Mouse (Mus musculus): Measurements from ENCODE around the gene Gm11437. TPM values are rescaled to one million over a fixed set of nuclear protein-coding genes. Genes with fewer than 3 reads are reported as not detected.

Gm11437 gene
- polyA plus RNA-seq, 1 experiment from 2014 or later = not detected

DNA sequence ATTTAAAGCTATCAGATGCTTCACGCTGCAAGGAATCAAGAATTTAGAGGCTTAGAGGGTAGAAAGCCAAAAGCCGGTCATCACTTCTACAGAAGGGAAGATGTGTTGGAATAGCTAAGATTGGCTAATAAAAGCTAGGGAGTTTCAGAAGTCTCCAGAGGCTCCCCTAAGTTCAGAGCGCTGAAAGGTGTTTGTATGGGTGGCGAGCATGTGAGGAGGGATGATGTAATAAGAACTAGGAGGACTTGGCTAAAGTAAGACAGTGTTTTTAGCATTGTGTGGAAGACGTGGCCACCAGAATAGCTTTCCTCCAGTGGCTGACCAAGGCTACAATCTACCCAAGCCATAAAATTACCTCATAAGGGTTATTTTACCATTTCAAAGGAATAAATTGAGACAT lies 53.7 kb downstream of the Gm11437 start:
- Histone ChIP-seq H3K27ac (ENCODE audit: poor library complexity, severe bottlenecking) (no peak overlapping the region), H3K4me2 (no peak overlapping the region), H3K4me3 (no peak overlapping the region), H3K4me1 (replicated peaks) (peaks cover 9% of the 10 kb centered on the region; the same call in 1 of the 2 replicates), H3K27me3 (replicated peaks) (no peaks in the 10 kb centered on the region), H3K9me3 (replicated peaks) (no peaks in the 10 kb centered on the region), H3K36me3 (peaks cover 50% of the 10 kb centered on the region), H3K9ac (no peak overlapping the region)
- 85% methylated on average over 5 of the region's 5 CpGs for WGBS
- ATAC-seq (ENCODE audit: insufficient number of reproducible peaks, low FRiP score) = no peak

- Histone ChIP-seq H3K4me2 (no peak overlapping the region), H3K27me3 (replicated peaks) (no peaks in the 10 kb centered on the region), H3K27ac (ENCODE audit: poor library complexity, severe bottlenecking) (no peak overlapping the region), H3K4me3 (no peak overlapping the region), H3K9ac (no peak overlapping the region), H3K9me3 (replicated peaks) (no peaks in the 10 kb centered on the region), H3K4me1 (replicated peaks) (no peaks in the 10 kb centered on the region), H3K36me3 (peaks cover 81% of the 10 kb centered on the region)
- WGBS = 68% methylated on average over 2 of the region's 2 CpGs
- no peak for ATAC-seq (ENCODE audit: insufficient number of reproducible peaks, low FRiP score)
Measured at GRCm38 (mm10) chr11:84107137-84107536, 60.1 kb downstream of the Gm11437 start.

DNA sequence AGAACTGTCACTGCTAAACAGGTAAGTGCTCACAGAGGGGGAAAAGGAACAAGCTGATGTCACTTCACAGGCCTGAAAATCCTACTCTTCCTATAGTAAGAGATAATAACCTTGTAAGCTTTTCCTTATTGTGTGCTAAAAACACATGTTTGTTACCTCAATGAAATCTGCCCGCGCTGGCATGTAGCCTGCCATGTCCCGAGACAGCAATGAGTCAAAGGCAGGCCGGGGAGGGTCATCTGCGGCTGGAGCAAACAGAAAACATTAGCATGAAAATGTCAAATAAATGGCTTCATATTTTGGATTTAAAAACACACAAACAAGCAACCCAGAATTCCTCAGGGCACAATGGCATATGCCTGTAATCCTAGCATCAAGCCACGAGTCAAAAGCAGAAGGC lies 63.2 kb downstream of the Gm11437 start:
- ATAC-seq (ENCODE audit: insufficient number of reproducible peaks, low FRiP score) = no peak
- Histone ChIP-seq H3K4me2 (no peak overlapping the region), H3K4me1 (replicated peaks) (peaks cover 9% of the 10 kb centered on the region), H3K9ac (no peak overlapping the region), H3K27me3 (replicated peaks) (no peaks in the 10 kb centered on the region), H3K9me3 (replicated peaks) (no peaks in the 10 kb centered on the region), H3K36me3 (peaks cover 84% of the 10 kb centered on the region), H3K27ac (ENCODE audit: poor library complexity, severe bottlenecking) (no peak overlapping the region), H3K4me3 (no peak overlapping the region)
- 90% methylated on average over 6 of the region's 6 CpGs for WGBS

GRCm38 (mm10) chr11:84101182-84101581 lies 66.1 kb downstream of the Gm11437 start:
- no peak for ATAC-seq (ENCODE audit: insufficient number of reproducible peaks, low FRiP score)
- H3K9ac ChIP-seq = 0 out of 2 replicates have a peak overlapping the region, but pooled peaks have one; percentile 5
- H3K27me3 ChIP-seq (replicated peaks) = no peaks in the 10 kb centered on the region
- H3K36me3 ChIP-seq = peaks cover 80% of the 10 kb centered on the region
- no peak overlapping the region for H3K4me3 ChIP-seq
- H3K9me3 ChIP-seq (replicated peaks) = no peaks in the 10 kb centered on the region
- no peak overlapping the region for H3K27ac ChIP-seq (ENCODE audit: poor library complexity, severe bottlenecking)
- no peak overlapping the region for H3K4me2 ChIP-seq
- peaks cover 9% of the 10 kb centered on the region for H3K4me1 ChIP-seq (replicated peaks)

Other genes with a start within 250 kb of the Gm11437 start
- gene Ddx52, start 225.4 kb downstream of the Gm11437 start, polyA plus RNA-seq (2016; fragmentation: Nextera tagmentation; extraction: Ambion mirVana) = 24.1 and 25.1 TPM in 2 replicates
- gene Synrg, start 203.0 kb downstream of the Gm11437 start, polyA plus RNA-seq (2016; fragmentation: Nextera tagmentation; extraction: Ambion mirVana) = 11.9 and 15.1 TPM in 2 replicates
- 5.9 and 6.2 TPM in 2 replicates for gene Dusp14, start 98.2 kb downstream of the Gm11437 start, polyA plus RNA-seq (2016; fragmentation: Nextera tagmentation; extraction: Ambion mirVana)
- gene Tada2a, start 37.9 kb downstream of the Gm11437 start, polyA plus RNA-seq (2016; fragmentation: Nextera tagmentation; extraction: Ambion mirVana) = 22.0 and 22.9 TPM in 2 replicates
- gene Acaca, start 37.8 kb downstream of the Gm11437 start, polyA plus RNA-seq (2016; fragmentation: Nextera tagmentation; extraction: Ambion mirVana) = 13.1 and 15.4 TPM in 2 replicates

Measured in heart, embryonic 12.5 days (tissue).